Comparison of ENCODE assay signal across 9 mouse cellular contexts in genomic region chr1:71101369-71101970, GRCm38 (mm10). TPM values are rescaled to one million over a fixed set of nuclear protein-coding genes. Genes with fewer than 3 reads are reported as not detected.
DNase-seq lines count a peak whose midpoint lies in the region; ATAC-seq and TF ChIP-seq lines count a peak whose summit lies in the region.
"Had no signal": no experiment of that assay in that cellular context is flagged by ENCODE, and none has a peak within 500 bp of the region (broad histone marks: within the 10 kb centered on the region; RNA-seq: fewer than 3 reads in every experiment).

No protein-coding gene starts in this region.

- no peak overlapping the region for H3K27ac ChIP-seq in kidney, postnatal 0 days
- peak overlapping the region; percentile 72 for H3K27ac ChIP-seq in MEL (ENCODE audit: control insufficient read depth, low read depth, low read length)
- no peak overlapping the region for H3K27ac ChIP-seq in forebrain, embryonic 12.5 days
- peak overlapping the region; percentile 72 for H3K27ac ChIP-seq in liver, embryonic 13.5 days
- H3K27ac ChIP-seq in left cerebral cortex, adult 2 months, result no peak overlapping the region

- H3K4me3 ChIP-seq in kidney, postnatal 0 days (replicated peaks; ENCODE audit: low read depth, low read length), result no peak overlapping the region
- H3K4me3 ChIP-seq in MEL (ENCODE audit: control insufficient read depth in 1 of 2, insufficient read depth in 1 of 2, low read depth in 2 of 2, low read length in 2 of 2), result peak overlapping the region; percentile 64 to 75
- peak overlapping the region; percentile 10; the same call in 1 of the 2 replicates for H3K4me3 ChIP-seq in forebrain, embryonic 12.5 days (replicated peaks)
- peak overlapping the region; percentile 89 for H3K4me3 ChIP-seq in liver, embryonic 13.5 days (replicated peaks)
- no peak overlapping the region; the same call in 1 of the 2 replicates for H3K4me3 ChIP-seq in left cerebral cortex, adult 2 months

- no peak for TF ChIP-seq CTCF in kidney, postnatal 0 days (IDR thresholded peaks at IDR 0.05; ENCODE audit: low read depth)
- TF ChIP-seq CTCF in MEL (IDR thresholded peaks at IDR 0.05 in 2 of 3, conservative IDR thresholded peaks at IDR 0.05 in 1 of 3; ENCODE audit: control insufficient read depth in 1 of 3, insufficient read depth in 1 of 3, low read depth in 2 of 3, low read length in 3 of 3, poor library complexity in 1 of 3, severe bottlenecking in 1 of 3), result no peak
- TF ChIP-seq CTCF in left cerebral cortex, adult 2 months (IDR thresholded peaks at IDR 0.05), result no peak

- no peaks in the 10 kb centered on the region for H3K36me3 ChIP-seq in kidney, postnatal 0 days (ENCODE audit: insufficient read depth, low read length)
- H3K36me3 ChIP-seq in MEL (ENCODE audit: control insufficient read depth in 1 of 2, insufficient read depth in 2 of 2, low read length in 2 of 2), result peaks cover 0 to 42% of the 10 kb centered on the region in 2 experiments; a peak in 3 of 4 replicates
- H3K36me3 ChIP-seq in forebrain, embryonic 12.5 days (replicated peaks), result no peaks in the 10 kb centered on the region
- peaks cover 16% of the 10 kb centered on the region for H3K36me3 ChIP-seq in liver, embryonic 13.5 days

- intact Hi-C loops in left cerebral cortex, postnatal 10 days (cut with DNase I), result no loop called here
- intact Hi-C loops in left cerebral cortex, adult 2 months (cut with DNase I), result no loop called here

- H3K9ac ChIP-seq in kidney, postnatal 0 days (ENCODE audit: low read depth, low read length), result no peak overlapping the region
- peak overlapping the region; percentile 96 for H3K9ac ChIP-seq in MEL (ENCODE audit: control insufficient read depth, low read depth, low read length, poor library complexity, severe bottlenecking)
- no peak overlapping the region for H3K9ac ChIP-seq in forebrain, embryonic 12.5 days
- peak overlapping the region; percentile 74 for H3K9ac ChIP-seq in liver, embryonic 13.5 days

- no peaks in the 10 kb centered on the region for H3K27me3 ChIP-seq in kidney, postnatal 0 days (ENCODE audit: insufficient read depth, low read length)
- H3K27me3 ChIP-seq in MEL (ENCODE audit: control insufficient read depth in 1 of 2, insufficient read depth in 2 of 2, low read length in 2 of 2), result no peaks in the 10 kb centered on the region
- H3K27me3 ChIP-seq in forebrain, embryonic 12.5 days, result no peaks in the 10 kb centered on the region
- no peaks in the 10 kb centered on the region for H3K27me3 ChIP-seq in liver, embryonic 13.5 days

- no peak for ATAC-seq in kidney, postnatal 0 days (replicated peaks; ENCODE audit: low FRiP score, low read depth)
- ATAC-seq in forebrain, embryonic 12.5 days (ENCODE audit: low FRiP score), result no peak
- ATAC-seq in liver, embryonic 13.5 days (ENCODE audit: low read depth), result no peak

- no peak for TF ChIP-seq EP300 in MEL (IDR thresholded peaks at IDR 0.05; ENCODE audit: low read depth in 1 of 2, low read length in 2 of 2)

- no peak for TF ChIP-seq POLR2A in MEL (IDR thresholded peaks at IDR 0.05; ENCODE audit: control insufficient read depth in 1 of 2, insufficient read depth in 1 of 2, low read depth in 1 of 2, low read length in 2 of 2, poor library complexity in 1 of 2)

- DNase-seq in kidney, postnatal 0 days (ENCODE audit: low spot score), result peak; percentile 9
- no peak for DNase-seq in kidney, postnatal 36 days
- peak; percentile 75 for DNase-seq in MEL (ENCODE audit: low read depth, low spot score)
- DNase-seq in liver, embryonic 13.5 days, result no peak
- DNase-seq in left cerebral cortex, postnatal 10 days (ENCODE audit: extremely low spot score in 1 of 2, low spot score in 2 of 2), result no peak
- DNase-seq in spleen, postnatal 14 days (ENCODE audit: low spot score in 2 of 2), result no peak
- DNase-seq in left cerebral cortex, adult 2 months (ENCODE audit: extremely low spot score in 1 of 2, low spot score in 2 of 2), result no peak
- DNase-seq: cerebellum, adult 11 months had no signal

- WGBS in kidney, postnatal 0 days, result 55% methylated on average over 11 of the region's 11 CpGs
- 61% methylated on average over 11 of the region's 11 CpGs for WGBS in forebrain, embryonic 12.5 days
- 15% methylated on average over 11 of the region's 11 CpGs for WGBS in liver, embryonic 13.5 days (ENCODE audit: insufficient replicate concordance)

- TF ChIP-seq RAD21 in MEL (IDR thresholded peaks at IDR 0.05; ENCODE audit: low read depth, low read length), result no peak

- H3K4me2 ChIP-seq in kidney, postnatal 0 days (ENCODE audit: low read length), result peak overlapping the region; percentile 87; the same call in 1 of the 2 replicates
- peak overlapping the region; percentile 46 for H3K4me2 ChIP-seq in forebrain, embryonic 12.5 days
- peak overlapping the region; percentile 76 for H3K4me2 ChIP-seq in liver, embryonic 13.5 days

- peaks cover 43% of the 10 kb centered on the region for H3K79me2 ChIP-seq in MEL (ENCODE audit: control insufficient read depth, insufficient read depth, low read length, poor library complexity)

- H3K4me1 ChIP-seq in kidney, postnatal 0 days (replicated peaks; ENCODE audit: insufficient read depth, low read length), result no peaks in the 10 kb centered on the region
- H3K4me1 ChIP-seq in MEL (ENCODE audit: control insufficient read depth in 1 of 2, insufficient read depth in 2 of 2, low read length in 2 of 2), result peaks cover 13 to 29% of the 10 kb centered on the region in 2 experiments
- H3K4me1 ChIP-seq in forebrain, embryonic 12.5 days, result peaks cover 15% of the 10 kb centered on the region
- peaks cover 70% of the 10 kb centered on the region for H3K4me1 ChIP-seq in liver, embryonic 13.5 days (replicated peaks)

- H3K9me3 ChIP-seq in kidney, postnatal 0 days (replicated peaks; ENCODE audit: low read length), result no peaks in the 10 kb centered on the region
- H3K9me3 ChIP-seq in MEL (replicated peaks; ENCODE audit: insufficient read depth, low read length), result no peaks in the 10 kb centered on the region
- H3K9me3 ChIP-seq in forebrain, embryonic 12.5 days, result no peaks in the 10 kb centered on the region
- H3K9me3 ChIP-seq in liver, embryonic 13.5 days (replicated peaks), result no peaks in the 10 kb centered on the region

TF ChIP-seq in MEL, 35 proteins besides CTCF, POLR2A, EP300 and RAD21:
- no peak for TF ChIP-seq BHLHE40 (IDR thresholded peaks at IDR 0.05; ENCODE audit: borderline replicate concordance, low read depth, low read length)
- no peak for TF ChIP-seq UBTF (IDR thresholded peaks at IDR 0.05; ENCODE audit: borderline replicate concordance, insufficient read depth, low read depth, low read length)
- TF ChIP-seq SIN3A (IDR thresholded peaks at IDR 0.05; ENCODE audit: low read length), result peak; percentile 32; the same call in 1 of the 2 replicates
- TF ChIP-seq ZNF384 (IDR thresholded peaks at IDR 0.05; ENCODE audit: low read depth, low read length), result no peak
- no peak; the same call in 1 of the 2 replicates for TF ChIP-seq HCFC1 (IDR thresholded peaks at IDR 0.05; ENCODE audit: low read depth, low read length)
- no peak; the same call in none of the 2 replicates for TF ChIP-seq MXI1 (IDR thresholded peaks at IDR 0.05; ENCODE audit: low read depth, low read length)
- TF ChIP-seq CHD1 (IDR thresholded peaks at IDR 0.05; ENCODE audit: low read depth, low read length), result no peak
- no peak for TF ChIP-seq TBP (IDR thresholded peaks at IDR 0.05; ENCODE audit: low read depth, low read length)
- no peak for TF ChIP-seq MYC (IDR thresholded peaks at IDR 0.05; ENCODE audit: low read depth, low read length)
- TF ChIP-seq MAX (IDR thresholded peaks at IDR 0.05; ENCODE audit: low read length), result 0 out of 2 replicates have a peak, but pooled peaks have one; percentile 28
- no peak for TF ChIP-seq MAZ (IDR thresholded peaks at IDR 0.05; ENCODE audit: low read depth, low read length)
- no peak for TF ChIP-seq ETS1 (IDR thresholded peaks at IDR 0.05; ENCODE audit: low read depth, low read length)
- no peak for TF ChIP-seq TAL1 (IDR thresholded peaks at IDR 0.05; ENCODE audit: low read length)

RNA-seq across cellular contexts. Expression of gene Bard1, which starts 1.5 kb away (rescaled TPM):
- polyA plus RNA-seq in kidney, postnatal 0 days (2015; fragmentation: Nextera tagmentation; extraction: Ambion mirVana), result 1.0 and 1.4 TPM in 2 replicates
- 10.9 and 12.8 TPM in 2 replicates for total RNA-seq in MEL (2012; rRNA removed)
- 1 to 10 TPM in 1 of 2 experiments, not detected in 1; 8.1 TPM for polyA plus RNA-seq in MEL (2012; ENCODE audit: insufficient read depth in 1 of 2, insufficient read length in 2 of 2, low read depth in 1 of 2, low replicate concordance in 2 of 2, missing spikeins in 1 of 2)
- polyA plus RNA-seq in forebrain, embryonic 12.5 days (2016; fragmentation: Nextera tagmentation; extraction: Ambion mirVana), result 2.9 and 3.4 TPM in 2 replicates
- 3.2 and 3.6 TPM in 2 replicates for polyA plus RNA-seq in liver, embryonic 13.5 days (2015; fragmentation: Nextera tagmentation; extraction: Ambion mirVana)
- 1 to 10 TPM in 1 of 2 experiments, under 1 TPM in 1; 0.86 to 1.3 TPM for total RNA-seq in left cerebral cortex, postnatal 10 days (2021)
- total RNA-seq in left cerebral cortex, adult 2 months (2021), result under 1 TPM; 0.43 to 0.61 TPM

Comparison
In these comparisons a context has a peak if more than half of its experiments do, and no peak if none do; other contexts are left out.
1. DNase-seq: peak in kidney, postnatal 0 days (single experiment) and MEL (single experiment); none in kidney, postnatal 36 days (0 of 2), liver, embryonic 13.5 days (single experiment), left cerebral cortex, postnatal 10 days (0 of 2), spleen, postnatal 14 days (0 of 2) and left cerebral cortex, adult 2 months (0 of 2).
2. H3K27ac ChIP-seq: peak in MEL (single experiment) and liver, embryonic 13.5 days (single experiment); none in kidney, postnatal 0 days (single experiment), forebrain, embryonic 12.5 days (single experiment) and left cerebral cortex, adult 2 months (single experiment).
3. H3K4me3 ChIP-seq: peak in MEL (2 of 2), forebrain, embryonic 12.5 days (single experiment) and liver, embryonic 13.5 days (single experiment); none in kidney, postnatal 0 days (single experiment) and left cerebral cortex, adult 2 months (single experiment).
4. H3K9ac ChIP-seq: peak in MEL (single experiment) and liver, embryonic 13.5 days (single experiment); none in kidney, postnatal 0 days (single experiment) and forebrain, embryonic 12.5 days (single experiment).
5. Peak in every context shown above with its lines, with median percentiles within 50 percentile points of each other: H3K4me2 ChIP-seq.